Mouse (Mus musculus) liver, adult 2 months (tissue): ENCODE measurements around the gene Nt5m. TPM values are rescaled to one million over a fixed set of nuclear protein-coding genes. Genes with fewer than 3 reads are reported as not detected.

ENCODE experiments used
- DNase-seq: peaks from one replicate; pipeline ENCODE4 v3.0.0-alpha.2; 2011; ENCODE audit warnings: low read depth, low spot score; ENCODE audit errors: extremely low read depth
- H3K27ac ChIP-seq: fragments of 200-500 bp; replicated peaks from 2 replicates; pipeline ENCODE4 v1.5.1; 2012; ENCODE audit warnings: low read depth, mild to moderate bottlenecking, control low read depth, inconsistent platforms, low read length; ENCODE audit not compliant: insufficient read depth
- H3K27me3 ChIP-seq: fragments of 200-500 bp; 2 replicates; pipeline ENCODE4 v1.6.1; 2012; ENCODE audit warnings: mild to moderate bottlenecking, moderate library complexity, low read length, inconsistent platforms; ENCODE audit not compliant: control insufficient read depth, insufficient read depth
- H3K36me3 ChIP-seq: fragments of 200-500 bp; 2 replicates; pipeline ENCODE4 v1.6.1; 2012; ENCODE audit warnings: low read length, inconsistent platforms; ENCODE audit not compliant: control insufficient read depth, insufficient read depth
- H3K4me1 ChIP-seq: fragments of 200-500 bp; 2 replicates; pipeline ENCODE4 v1.6.1; 2011; ENCODE audit warnings: low read length; ENCODE audit not compliant: control insufficient read depth, insufficient read depth
- H3K4me3 ChIP-seq: fragments of 200-500 bp; 2 replicates; pipeline ENCODE4 v1.5.1; 2011; ENCODE audit warnings: low read depth, mild to moderate bottlenecking, control low read depth, low read length, moderate library complexity; ENCODE audit not compliant: insufficient read depth
- H3K79me2 ChIP-seq: fragments of 200-500 bp; 2 replicates; pipeline ENCODE4 v1.6.1; 2012; ENCODE audit warnings: inconsistent platforms, mild to moderate bottlenecking, low read length, moderate library complexity; ENCODE audit not compliant: control insufficient read depth, insufficient read depth
- H3K9ac ChIP-seq: fragments of 200-500 bp; 2 replicates; pipeline ENCODE4 v1.6.1; 2012; ENCODE audit warnings: low read depth, mild to moderate bottlenecking, control low read depth, inconsistent platforms, low read length
- CTCF ChIP-seq: fragments of 200-500 bp; IDR thresholded peaks from 2 replicates; pipeline ENCODE4 v1.5.1; 2011; ENCODE audit warnings: low read depth, low read length, control low read depth
- POLR2A ChIP-seq: fragments of 200-500 bp; IDR thresholded peaks from 2 replicates; pipeline ENCODE4 v1.6.1; 2011; ENCODE audit warnings: low read length, control low read depth; ENCODE audit not compliant: insufficient read depth; ENCODE audit errors: extremely low read depth
- WGBS: fragments of 180-500 bp; shearing (Covaris S2); methylation state at CpG from one replicate; pipeline ENCODE4 v1.1.7; 2018; 5-methylcytosine and 5-hydroxymethylcytosine counted together
- polyA plus RNA-seq: library from polyadenylated mRNA; depleted of rRNA; stranded (reverse); fragments of >200 nt; gene quantifications from 2 replicates; pipeline ENCODE4 v1.2.3, GENCODE M21; 2012
- total RNA-seq: library from RNA; depleted of rRNA; stranded (reverse); fragments of >200 nt; gene quantifications from 2 replicates; pipeline ENCODE4 v1.2.3, GENCODE M21; 2014

Gene Nt5m
- total and polyA plus RNA-seq, 2 experiments = 6.9 to 19.3 TPM

DNA sequence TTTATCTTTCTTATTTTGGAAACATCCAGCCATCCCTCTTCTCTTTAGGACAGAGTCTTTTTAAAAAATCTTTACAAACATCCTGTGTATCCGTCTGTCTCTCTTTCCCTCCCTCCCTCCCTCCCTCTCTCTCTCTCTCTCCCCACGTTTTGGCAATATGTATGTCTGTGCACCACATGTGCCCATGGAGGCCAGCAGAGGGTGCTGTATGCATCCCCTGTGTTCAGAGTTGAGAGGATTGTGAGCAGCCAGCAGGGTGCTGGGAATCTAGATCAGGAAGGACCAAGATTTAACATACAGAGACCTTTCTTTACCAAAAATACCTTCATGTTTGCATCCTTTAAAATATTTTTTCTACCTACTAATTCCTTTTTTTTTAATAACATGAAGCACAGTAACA is 7.9 kb downstream of the Nt5m start:
- DNase-seq = peak; percentile 55
- 3% methylated on average over 2 of the region's 2 CpGs for WGBS
- Histone ChIP-seq H3K36me3 (no peaks in the 10 kb centered on the region), H3K4me3 (no peak overlapping the region), H3K9ac (no peak overlapping the region), H3K27ac (no peak overlapping the region), H3K4me1 (peaks cover 2% of the 10 kb centered on the region), H3K27me3 (no peaks in the 10 kb centered on the region), H3K79me2 (peaks cover 8% of the 10 kb centered on the region; the same call in 1 of the 2 replicates)
- peak; percentile 79 for TF ChIP-seq CTCF
- no peak for TF ChIP-seq POLR2A

DNA sequence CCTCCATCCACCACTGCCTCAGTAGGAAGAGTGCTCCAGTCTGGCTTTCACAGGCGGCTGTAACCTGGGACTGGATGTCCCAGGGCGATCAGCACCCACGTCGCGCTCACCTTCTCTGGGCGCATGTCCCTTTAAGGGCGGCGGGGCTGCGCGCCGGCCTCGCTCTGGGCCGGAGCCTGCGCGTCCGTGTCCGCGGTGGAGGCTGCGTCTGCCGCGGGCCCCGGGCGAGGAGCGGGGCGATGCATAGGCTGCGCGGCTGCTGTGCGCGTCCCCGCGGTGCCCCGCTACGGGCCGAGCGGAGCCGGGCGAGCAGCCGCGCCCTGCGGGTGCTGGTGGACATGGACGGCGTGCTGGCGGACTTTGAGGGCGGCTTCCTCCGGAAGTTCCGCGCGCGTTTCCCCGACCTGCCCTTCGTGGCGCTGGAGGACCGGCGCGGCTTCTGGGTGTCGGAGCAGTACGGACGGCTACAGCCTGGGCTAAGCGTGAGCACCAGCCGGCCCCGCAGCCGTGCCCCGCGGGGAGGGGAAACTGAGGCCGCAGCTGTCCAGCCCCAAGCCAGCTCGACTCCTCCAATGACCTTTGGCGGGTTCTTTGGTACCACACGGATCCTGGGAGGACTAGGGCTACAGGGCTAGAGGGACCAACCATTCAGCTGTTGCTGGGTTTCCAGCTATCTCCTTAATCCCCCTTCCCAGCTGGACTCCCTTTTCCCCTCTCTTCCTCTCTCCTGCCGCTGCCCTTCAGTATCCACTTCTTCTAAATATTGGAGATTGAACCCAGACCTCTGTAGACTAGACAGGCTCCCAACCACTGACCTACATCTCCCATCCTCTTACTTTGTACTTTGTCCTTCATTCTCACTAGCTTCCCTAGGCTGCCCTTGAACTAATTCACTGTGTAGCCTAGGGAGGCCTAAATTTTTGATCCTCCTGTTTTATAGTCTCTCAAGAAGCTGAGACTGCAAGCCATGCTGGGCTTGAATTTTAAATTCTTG is 8.9 kb downstream of the Nt5m start:
- Histone ChIP-seq H3K9ac (peak overlapping the region; percentile 93), H3K27me3 (no peaks in the 10 kb centered on the region), H3K4me1 (peaks cover 2% of the 10 kb centered on the region), H3K4me3 (peak overlapping the region; percentile 94), H3K36me3 (no peaks in the 10 kb centered on the region), H3K79me2 (peaks cover 8% of the 10 kb centered on the region; the same call in 1 of the 2 replicates), H3K27ac (peak overlapping the region; percentile 80)
- TF ChIP-seq CTCF (no peak), POLR2A (peak; percentile 35; the same call in 1 of the 2 replicates)
- peak; percentile 57 for DNase-seq
- WGBS = under 1% methylated on average over 66 of the region's 69 CpGs

DNA sequence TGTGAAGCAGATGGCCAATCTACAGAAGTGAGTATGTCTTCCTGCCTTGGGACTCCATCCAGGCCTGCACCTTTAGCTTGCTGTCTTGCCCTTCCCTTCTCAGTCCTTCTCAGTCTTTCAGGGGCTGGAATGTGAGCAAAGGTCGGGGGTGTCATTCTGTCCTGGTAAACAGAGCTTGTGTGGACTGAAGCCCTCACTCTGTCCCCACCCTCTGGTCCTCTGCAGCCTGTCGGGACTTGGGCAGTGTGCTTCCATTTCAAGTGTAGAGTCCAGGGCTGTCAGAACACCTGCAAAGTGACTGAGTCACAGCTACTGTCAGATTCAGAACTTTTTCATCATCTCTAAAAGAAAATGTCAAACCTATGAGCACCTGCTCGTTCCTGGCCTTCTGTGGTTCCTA is 13.6 kb downstream of the Nt5m start:
- Histone ChIP-seq H3K4me3 (no peak overlapping the region), H3K36me3 (peaks cover 5% of the 10 kb centered on the region; the same call in 1 of the 2 replicates), H3K9ac (no peak overlapping the region), H3K27ac (no peak overlapping the region), H3K79me2 (peaks cover 3% of the 10 kb centered on the region; the same call in 1 of the 2 replicates), H3K27me3 (no peaks in the 10 kb centered on the region), H3K4me1 (peaks cover 2% of the 10 kb centered on the region)
- 57% methylated on average over 3 of the region's 3 CpGs for WGBS
- DNase-seq = no peak
- TF ChIP-seq CTCF (no peak), POLR2A (no peak)

DNA sequence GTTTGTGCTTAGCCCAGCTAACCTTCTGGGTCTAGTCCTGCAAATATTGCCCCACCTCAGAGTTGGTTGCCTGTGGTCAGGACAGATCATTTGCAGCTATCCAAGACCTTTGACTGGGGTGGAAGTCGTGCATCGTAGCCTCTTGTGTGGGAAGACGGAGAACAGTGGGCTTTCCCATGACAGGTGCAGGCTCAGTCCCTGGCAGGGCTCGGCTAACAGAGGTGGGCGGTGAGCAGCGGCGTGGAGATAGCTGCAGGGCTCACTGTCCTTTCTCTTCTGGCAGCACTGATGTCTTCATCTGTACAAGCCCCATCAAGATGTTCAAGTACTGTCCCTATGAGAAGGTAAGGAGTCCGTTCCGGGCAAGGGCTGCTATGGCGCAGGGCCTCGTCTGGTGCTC is 21.2 kb downstream of the Nt5m start:
- Histone ChIP-seq H3K9ac (no peak overlapping the region), H3K36me3 (peaks cover 11% of the 10 kb centered on the region), H3K4me3 (no peak overlapping the region), H3K27ac (no peak overlapping the region), H3K79me2 (no peaks in the 10 kb centered on the region), H3K27me3 (no peaks in the 10 kb centered on the region), H3K4me1 (no peaks in the 10 kb centered on the region)
- 94% methylated on average over 11 of the region's 11 CpGs for WGBS
- DNase-seq = no peak
- TF ChIP-seq CTCF (no peak), POLR2A (no peak)

DNA sequence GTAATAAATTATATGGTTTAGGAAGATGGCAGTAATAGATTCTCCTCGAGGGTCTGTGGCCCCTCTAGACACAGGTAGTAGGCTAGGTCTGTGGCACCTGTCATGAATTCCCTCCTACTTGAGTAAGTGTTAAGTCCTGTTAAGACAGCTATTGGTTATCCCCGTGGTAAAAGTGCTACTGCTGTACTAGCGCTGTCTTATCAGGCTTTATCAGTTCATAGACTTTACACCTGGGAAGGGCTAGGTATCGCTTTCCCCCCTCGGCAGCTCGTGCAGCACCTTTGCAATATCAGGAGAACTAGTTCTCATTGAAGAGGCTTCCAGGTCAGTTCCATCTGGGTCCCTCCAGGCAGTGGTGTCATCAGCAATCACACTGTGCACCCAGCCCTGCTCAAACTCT is 25.1 kb downstream of the Nt5m start:
- no peaks in the 10 kb centered on the region for H3K4me1 ChIP-seq
- TF ChIP-seq POLR2A (no peak), CTCF (no peak)
- no peak overlapping the region for H3K27ac ChIP-seq
- WGBS = 84% methylated on average over 6 of the region's 6 CpGs
- H3K36me3 ChIP-seq = peaks cover 19% of the 10 kb centered on the region
- no peak overlapping the region for H3K9ac ChIP-seq
- DNase-seq = no peak
- H3K27me3 ChIP-seq = no peaks in the 10 kb centered on the region
- H3K79me2 ChIP-seq = no peaks in the 10 kb centered on the region
- H3K4me3 ChIP-seq = no peak overlapping the region

DNA sequence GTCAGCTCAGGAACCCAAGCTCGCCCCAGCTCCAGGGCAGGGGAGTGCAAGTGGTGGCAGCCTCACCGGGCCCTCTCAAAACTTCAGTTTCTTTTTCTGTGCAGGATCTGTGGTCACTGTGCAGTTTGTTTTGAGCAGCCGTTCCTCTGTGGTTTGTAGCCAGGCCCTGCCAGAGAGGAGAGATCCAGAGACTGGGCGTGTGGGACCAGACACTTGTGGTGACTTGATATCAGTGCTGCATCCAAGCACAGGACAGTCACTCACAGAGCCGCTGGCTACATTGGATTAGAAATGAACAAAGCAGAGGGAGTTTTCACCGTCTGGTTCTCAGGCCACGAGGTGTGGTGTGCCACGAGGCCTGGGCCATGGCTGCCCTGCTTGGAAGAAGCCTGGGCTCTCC is 32.9 kb downstream of the Nt5m start:
- Histone ChIP-seq H3K36me3 (peaks cover 4% of the 10 kb centered on the region; the same call in 1 of the 2 replicates), H3K4me3 (no peak overlapping the region), H3K9ac (no peak overlapping the region), H3K27ac (no peak overlapping the region), H3K4me1 (no peaks in the 10 kb centered on the region), H3K79me2 (no peaks in the 10 kb centered on the region), H3K27me3 (no peaks in the 10 kb centered on the region)
- no peak for TF ChIP-seq CTCF
- TF ChIP-seq POLR2A = no peak
- WGBS = 95% methylated on average over 8 of the region's 8 CpGs
- DNase-seq = no peak
